Mouse (Mus musculus): ENCODE measurements around the gene Wdr95. TPM values are rescaled to one million over a fixed set of nuclear protein-coding genes. Genes with fewer than 3 reads are reported as not detected.

Wdr95 gene
- polyA plus RNA-seq, 1 experiment: not detected

DNA sequence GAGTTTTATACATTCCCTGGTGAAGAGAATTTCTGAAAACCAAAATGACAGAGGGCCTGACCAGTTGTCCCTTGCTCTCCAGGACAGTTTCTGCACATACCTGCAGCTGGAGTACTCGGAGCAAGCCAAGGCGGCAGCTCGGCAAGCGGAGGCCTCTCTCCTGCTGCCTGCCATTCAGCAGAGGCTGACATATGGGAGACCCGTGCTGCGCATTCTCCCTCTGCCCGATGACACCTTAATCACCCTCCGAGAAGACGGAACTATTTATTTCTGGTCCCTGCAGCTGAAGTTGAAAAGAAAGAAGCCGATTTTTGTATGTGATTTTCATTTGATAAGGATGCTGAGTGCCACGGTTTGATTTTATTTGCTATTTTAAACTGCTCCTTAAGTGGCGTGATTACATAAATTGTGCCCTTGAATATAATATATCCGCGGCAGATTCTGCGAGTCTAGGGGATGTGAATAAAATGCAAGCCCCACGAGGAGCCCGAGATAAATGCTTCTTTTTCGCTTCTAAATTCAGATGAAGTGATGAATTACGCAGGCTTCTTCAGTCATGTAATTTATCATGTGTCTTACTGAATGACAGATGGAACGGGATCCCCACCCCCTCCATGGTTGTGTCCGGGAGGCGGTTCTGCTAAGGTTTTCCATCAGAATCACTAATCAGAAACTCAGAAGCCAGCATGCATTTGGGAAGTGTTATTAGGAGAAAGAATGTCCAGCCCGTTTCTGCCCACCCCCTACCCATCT, 24.9 kb upstream of the Wdr95 start:
- no peak overlapping the region for H3K4me3 ChIP-seq (ENCODE audit: low read depth, low read length)
- H3K36me3 ChIP-seq (ENCODE audit: control insufficient read depth, insufficient read depth, low read length, poor library complexity, severe bottlenecking): no peaks in the 10 kb centered on the region
- no peaks in the 10 kb centered on the region for H3K27me3 ChIP-seq (ENCODE audit: control insufficient read depth, insufficient read depth, low read length, poor library complexity, severe bottlenecking)
- TF ChIP-seq CTCF (IDR thresholded peaks at IDR 0.05; ENCODE audit: low read depth, low read length) (no peak), POLR2A (IDR thresholded peaks at IDR 0.05; ENCODE audit: insufficient read depth, low read length) (no peak), EP300 (IDR thresholded peaks at IDR 0.05; ENCODE audit: insufficient read depth, low read depth, low read length) (no peak)
- H3K4me1 ChIP-seq (ENCODE audit: control insufficient read depth, insufficient read depth, low read length): peaks cover 2% of the 10 kb centered on the region
- H3K27ac ChIP-seq (ENCODE audit: insufficient read depth, low read length): no peak overlapping the region
- no peaks in the 10 kb centered on the region for H3K9me3 ChIP-seq (replicated peaks; ENCODE audit: control insufficient read depth, insufficient read depth, low read length, poor library complexity, severe bottlenecking)
- no peak overlapping the region for H3K9ac ChIP-seq (ENCODE audit: low read depth, poor library complexity, severe bottlenecking)

DNA sequence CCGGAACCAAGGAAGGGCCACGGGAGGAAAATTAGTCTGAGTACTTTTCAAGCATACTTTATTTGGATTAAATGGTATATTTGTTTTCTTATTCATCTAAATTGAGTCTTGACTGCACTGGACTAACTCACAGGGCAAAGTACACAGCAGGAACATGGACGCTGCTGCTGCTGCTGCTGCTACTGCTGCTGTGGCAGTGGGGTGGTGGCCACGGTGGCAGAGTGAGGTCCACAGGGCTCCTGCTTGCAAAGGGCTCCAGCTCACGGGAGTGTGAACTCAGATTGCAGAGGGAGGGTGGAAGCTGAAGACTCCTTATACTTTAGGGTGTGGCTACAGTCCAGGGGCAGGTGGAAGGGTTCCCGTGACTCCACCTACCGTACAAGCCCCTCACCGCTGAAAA, 23.5 kb upstream of the Wdr95 start:
- no peaks in the 10 kb centered on the region for H3K4me1 ChIP-seq (ENCODE audit: control insufficient read depth, insufficient read depth, low read length)
- TF ChIP-seq POLR2A (IDR thresholded peaks at IDR 0.05; ENCODE audit: insufficient read depth, low read length): no peak
- no peak for TF ChIP-seq CTCF (IDR thresholded peaks at IDR 0.05; ENCODE audit: low read depth, low read length)
- no peak for TF ChIP-seq EP300 (IDR thresholded peaks at IDR 0.05; ENCODE audit: insufficient read depth, low read depth, low read length)
- H3K27me3 ChIP-seq (ENCODE audit: control insufficient read depth, insufficient read depth, low read length, poor library complexity, severe bottlenecking): no peaks in the 10 kb centered on the region
- no peak overlapping the region for H3K4me3 ChIP-seq (ENCODE audit: low read depth, low read length)
- H3K9me3 ChIP-seq (replicated peaks; ENCODE audit: control insufficient read depth, insufficient read depth, low read length, poor library complexity, severe bottlenecking): no peaks in the 10 kb centered on the region
- H3K9ac ChIP-seq (ENCODE audit: low read depth, poor library complexity, severe bottlenecking): no peak overlapping the region
- no peaks in the 10 kb centered on the region for H3K36me3 ChIP-seq (ENCODE audit: control insufficient read depth, insufficient read depth, low read length, poor library complexity, severe bottlenecking)
- no peak overlapping the region for H3K27ac ChIP-seq (ENCODE audit: insufficient read depth, low read length)

GRCm38 (mm10) chr5:149506033-149506432, 22.4 kb upstream of the Wdr95 start:
- Histone ChIP-seq H3K4me1 (ENCODE audit: control insufficient read depth, insufficient read depth, low read length) (no peaks in the 10 kb centered on the region), H3K9me3 (replicated peaks; ENCODE audit: control insufficient read depth, insufficient read depth, low read length, poor library complexity, severe bottlenecking) (no peaks in the 10 kb centered on the region), H3K27ac (ENCODE audit: insufficient read depth, low read length) (no peak overlapping the region), H3K4me3 (ENCODE audit: low read depth, low read length) (no peak overlapping the region), H3K9ac (ENCODE audit: low read depth, poor library complexity, severe bottlenecking) (no peak overlapping the region), H3K36me3 (ENCODE audit: control insufficient read depth, insufficient read depth, low read length, poor library complexity, severe bottlenecking) (no peaks in the 10 kb centered on the region), H3K27me3 (ENCODE audit: control insufficient read depth, insufficient read depth, low read length, poor library complexity, severe bottlenecking) (no peaks in the 10 kb centered on the region)
- TF ChIP-seq POLR2A (IDR thresholded peaks at IDR 0.05; ENCODE audit: insufficient read depth, low read length) (no peak), CTCF (IDR thresholded peaks at IDR 0.05; ENCODE audit: low read depth, low read length) (no peak), EP300 (IDR thresholded peaks at IDR 0.05; ENCODE audit: insufficient read depth, low read depth, low read length) (no peak)

DNA sequence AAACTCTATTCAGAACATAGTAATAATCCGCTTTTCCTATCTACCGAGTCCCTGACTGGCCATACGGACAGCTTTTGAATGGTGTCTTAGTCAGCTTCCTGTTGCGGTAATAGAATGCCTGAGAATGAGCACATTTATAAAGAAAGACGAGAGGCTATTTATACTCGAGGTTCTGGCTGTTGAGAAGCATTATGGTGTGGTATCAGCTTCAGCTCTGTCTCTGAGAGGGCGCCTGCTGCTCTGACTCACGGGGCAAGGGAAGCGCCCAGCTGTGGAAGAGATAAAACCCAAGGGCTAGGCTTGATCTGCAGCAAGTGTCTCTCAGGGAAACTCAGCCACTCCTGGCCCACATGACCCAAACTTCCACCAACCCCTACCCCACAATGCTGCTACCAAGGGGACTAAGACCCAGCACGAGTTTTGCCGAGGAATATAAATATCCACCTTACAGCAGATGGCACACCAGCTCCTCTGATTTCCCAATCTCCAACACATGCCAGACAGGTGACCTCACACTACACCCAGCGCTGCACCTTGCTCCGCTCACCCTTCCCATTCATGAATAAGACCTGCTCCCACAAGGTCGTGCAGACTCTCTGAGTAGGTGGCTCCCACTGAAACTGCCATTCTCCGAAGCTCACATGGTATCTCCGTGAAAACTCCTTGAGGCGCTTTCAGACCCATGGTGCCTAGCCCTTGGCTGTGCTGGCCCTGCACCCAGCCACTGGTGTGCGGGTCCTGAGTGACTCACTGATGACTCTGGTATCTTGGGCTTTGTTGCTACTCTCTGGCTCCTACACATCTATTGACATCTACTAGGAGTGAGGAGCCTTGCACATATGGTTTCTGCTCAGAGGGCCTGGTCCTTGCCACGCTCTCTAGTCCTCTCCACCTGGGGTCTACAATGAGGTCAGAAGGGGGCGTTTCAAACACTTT, 20.1 kb upstream of the Wdr95 start:
- Histone ChIP-seq H3K9ac (ENCODE audit: low read depth, poor library complexity, severe bottlenecking) (no peak overlapping the region), H3K36me3 (ENCODE audit: control insufficient read depth, insufficient read depth, low read length, poor library complexity, severe bottlenecking) (no peaks in the 10 kb centered on the region), H3K4me1 (ENCODE audit: control insufficient read depth, insufficient read depth, low read length) (peaks cover 2% of the 10 kb centered on the region), H3K27ac (ENCODE audit: insufficient read depth, low read length) (no peak overlapping the region), H3K27me3 (ENCODE audit: control insufficient read depth, insufficient read depth, low read length, poor library complexity, severe bottlenecking) (no peaks in the 10 kb centered on the region), H3K9me3 (replicated peaks; ENCODE audit: control insufficient read depth, insufficient read depth, low read length, poor library complexity, severe bottlenecking) (no peaks in the 10 kb centered on the region), H3K4me3 (ENCODE audit: low read depth, low read length) (no peak overlapping the region)
- no peak for TF ChIP-seq EP300 (IDR thresholded peaks at IDR 0.05; ENCODE audit: insufficient read depth, low read depth, low read length)
- TF ChIP-seq CTCF (IDR thresholded peaks at IDR 0.05; ENCODE audit: low read depth, low read length): no peak
- no peak for TF ChIP-seq POLR2A (IDR thresholded peaks at IDR 0.05; ENCODE audit: insufficient read depth, low read length)

- Histone ChIP-seq H3K36me3 (ENCODE audit: control insufficient read depth, insufficient read depth, low read length, poor library complexity, severe bottlenecking) (no peaks in the 10 kb centered on the region), H3K4me1 (ENCODE audit: control insufficient read depth, insufficient read depth, low read length) (peaks cover 3% of the 10 kb centered on the region), H3K9me3 (replicated peaks; ENCODE audit: control insufficient read depth, insufficient read depth, low read length, poor library complexity, severe bottlenecking) (no peaks in the 10 kb centered on the region), H3K9ac (ENCODE audit: low read depth, poor library complexity, severe bottlenecking) (no peak overlapping the region), H3K27ac (ENCODE audit: insufficient read depth, low read length) (no peak overlapping the region), H3K4me3 (ENCODE audit: low read depth, low read length) (no peak overlapping the region), H3K27me3 (ENCODE audit: control insufficient read depth, insufficient read depth, low read length, poor library complexity, severe bottlenecking) (no peaks in the 10 kb centered on the region)
- TF ChIP-seq EP300 (IDR thresholded peaks at IDR 0.05; ENCODE audit: insufficient read depth, low read depth, low read length) (no peak), POLR2A (IDR thresholded peaks at IDR 0.05; ENCODE audit: insufficient read depth, low read length) (no peak)
These were observed 18.2 kb upstream of the Wdr95 start for GRCm38 (mm10) chr5:149510323-149510722.

- H3K27me3 ChIP-seq (ENCODE audit: control insufficient read depth, insufficient read depth, low read length, poor library complexity, severe bottlenecking): no peaks in the 10 kb centered on the region
- peaks cover 3% of the 10 kb centered on the region for H3K4me1 ChIP-seq (ENCODE audit: control insufficient read depth, insufficient read depth, low read length)
- no peak overlapping the region for H3K4me3 ChIP-seq (ENCODE audit: low read depth, low read length)
- no peaks in the 10 kb centered on the region for H3K9me3 ChIP-seq (replicated peaks; ENCODE audit: control insufficient read depth, insufficient read depth, low read length, poor library complexity, severe bottlenecking)
- no peak for TF ChIP-seq EP300 (IDR thresholded peaks at IDR 0.05; ENCODE audit: insufficient read depth, low read depth, low read length)
- TF ChIP-seq CTCF (IDR thresholded peaks at IDR 0.05; ENCODE audit: low read depth, low read length): no peak
- no peak for TF ChIP-seq POLR2A (IDR thresholded peaks at IDR 0.05; ENCODE audit: insufficient read depth, low read length)
- no peak overlapping the region for H3K9ac ChIP-seq (ENCODE audit: low read depth, poor library complexity, severe bottlenecking)
- H3K27ac ChIP-seq (ENCODE audit: insufficient read depth, low read length): no peak overlapping the region
- H3K36me3 ChIP-seq (ENCODE audit: control insufficient read depth, insufficient read depth, low read length, poor library complexity, severe bottlenecking): no peaks in the 10 kb centered on the region
These were observed 15.8 kb upstream of the Wdr95 start for GRCm38 (mm10) chr5:149512695-149513094.
